Mouse (Mus musculus) liver, adult 2 months (tissue): ENCODE measurements at regions not wholly inside any gene's neighbourhood (a gene's known extent, or its start where the extent isn't known, plus 50 kb on each side); places are given as distances from the start of the nearest gene placed in this dataset.

Experiments
- CTCF ChIP-seq: fragments of 200-500 bp; IDR thresholded peaks from 2 replicates; pipeline ENCODE4 v1.5.1; 2011; ENCODE audit warnings: low read depth, low read length, control low read depth
- POLR2A ChIP-seq: fragments of 200-500 bp; IDR thresholded peaks from 2 replicates; pipeline ENCODE4 v1.6.1; 2011; ENCODE audit warnings: low read length, control low read depth; ENCODE audit not compliant: insufficient read depth; ENCODE audit errors: extremely low read depth

DNA sequence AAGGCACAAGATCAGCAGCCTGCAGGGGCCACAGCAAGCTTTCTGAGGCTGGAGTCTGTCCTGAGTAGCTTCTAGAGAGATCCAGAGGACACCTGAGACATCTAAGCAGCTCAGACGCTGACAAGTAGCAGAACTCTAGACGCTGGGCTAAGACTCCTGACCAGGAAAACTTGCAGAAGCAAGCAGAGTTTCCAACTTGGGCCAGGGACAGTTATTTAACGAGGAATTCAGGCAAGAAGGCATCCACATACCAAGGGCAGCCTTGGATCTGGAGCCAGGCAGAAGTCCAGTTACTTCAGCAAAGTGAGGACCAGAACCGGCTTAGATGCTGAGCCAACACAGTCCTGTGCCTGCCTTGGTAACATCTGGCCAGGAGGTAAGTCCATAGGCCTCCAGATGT lies 117.8 kb downstream of the Utp6 start:
- TF ChIP-seq CTCF (no peak), POLR2A (no peak)
